Mouse (Mus musculus): ENCODE results near the gene Ssbp4.

DNA sequence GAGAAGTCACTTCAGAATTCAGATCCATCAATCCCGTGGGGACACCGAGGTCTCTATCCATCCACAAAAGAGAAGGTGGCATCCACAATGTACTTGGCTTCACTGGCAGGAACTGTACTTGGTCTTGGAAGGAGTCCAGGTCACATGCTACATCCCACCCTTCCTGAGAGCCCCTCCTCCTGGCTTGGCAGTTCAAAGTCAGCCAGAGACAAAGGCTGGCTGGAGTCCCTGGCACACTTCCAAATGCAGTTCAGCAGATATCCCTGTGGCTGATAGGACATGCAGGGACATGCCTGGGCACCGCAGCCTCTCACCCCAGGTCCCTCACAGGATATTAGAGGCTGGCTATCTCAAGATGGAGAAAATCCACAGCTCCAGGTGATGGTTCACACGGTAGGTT, 40.7 kb upstream of the Ssbp4 start:
- TF ChIP-seq CHD2 (IDR thresholded peaks at IDR 0.05; ENCODE audit: low read depth, low read length) (no peak), MAFK (IDR thresholded peaks at IDR 0.05; ENCODE audit: insufficient read depth, low read depth, low read length) (no peak), ZNF384 (IDR thresholded peaks at IDR 0.05; ENCODE audit: low read depth, low read length) (no peak), ZC3H11A (IDR thresholded peaks at IDR 0.05; ENCODE audit: borderline replicate concordance, low read depth, low read length) (no peak)

Data from ES-E14 (cell line).